Mouse (Mus musculus) megakaryocyte, embryonic 14.5 days (primary cell): Measurements from ENCODE around the gene Raver1.

Experiments used
- FLI1 ChIP-seq: IDR thresholded peaks from 2 replicates; pipeline ENCODE4 v1.6.1; 2012; ENCODE audit warnings: low read length, inconsistent platforms, mixed read lengths
- GATA1 ChIP-seq: IDR thresholded peaks from 3 replicates; pipeline ENCODE4 v1.6.1; 2012; ENCODE audit warnings: mixed read lengths, low read length, inconsistent platforms, borderline replicate concordance

DNA sequence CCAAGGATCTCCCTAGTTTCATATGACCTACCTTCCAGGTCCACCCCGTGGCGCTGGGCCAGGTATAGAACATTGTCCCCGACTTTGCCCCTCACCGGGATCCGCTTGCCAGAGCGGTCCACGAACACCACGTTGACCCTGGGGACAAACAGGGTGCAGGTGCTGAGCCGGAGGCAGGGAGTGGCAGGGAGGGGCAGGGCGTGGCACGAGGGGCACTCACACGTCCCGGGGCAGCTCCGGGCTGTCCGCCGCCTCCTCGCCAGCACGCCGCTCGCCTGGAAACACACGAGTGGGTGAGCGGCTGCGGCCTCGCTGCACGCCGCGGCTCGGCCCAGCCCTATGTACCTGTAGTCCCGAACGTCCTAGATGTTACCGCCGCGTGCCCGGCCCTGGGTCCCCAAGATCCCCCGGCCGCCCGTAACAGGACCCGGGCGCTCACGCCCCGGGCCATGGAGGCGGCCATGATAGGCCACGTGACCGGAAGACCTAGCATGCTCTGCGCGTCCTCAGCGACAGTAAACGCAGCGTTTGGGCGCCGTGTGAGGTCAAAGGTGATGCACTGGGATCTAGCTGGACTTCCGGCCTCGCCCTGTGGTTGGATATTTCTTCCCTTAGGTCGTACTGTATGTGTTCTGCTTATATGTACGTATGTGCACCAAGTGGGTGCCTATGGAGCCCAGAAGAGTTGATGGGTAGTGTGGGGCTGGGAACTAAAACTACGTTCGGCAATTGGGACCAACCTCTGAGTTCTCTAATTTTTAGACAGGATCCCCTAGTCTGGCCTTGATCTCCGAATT, 18.6 kb downstream of the Raver1 start, which contains the start of the genes Gm49373 and Fdx1l:
- TF ChIP-seq GATA1 (no peak), FLI1 (peak; percentile 32; the same call in 1 of the 2 replicates)
